Comparison of ENCODE assay signal across 26 mouse cellular contexts in genomic region chrX:52489461-52489860, GRCm38 (mm10).
"Had no signal": no experiment of that assay in that cellular context is flagged by ENCODE, and none has a peak within 500 bp of the region (broad histone marks: within the 10 kb centered on the region; RNA-seq: fewer than 3 reads in every experiment).

No protein-coding gene starts in this region.

- H3K4me3 ChIP-seq: gastrocnemius, adult 2 months; heart, adult 2 months; heart, embryonic 13.5 days; heart, embryonic 15.5 days; hindbrain, embryonic 12.5 days; kidney, embryonic 15.5 days; limb, embryonic 13.5 days; limb, embryonic 15.5 days; liver, embryonic 12.5 days had no signal

- H3K27ac ChIP-seq: gastrocnemius, adult 2 months; heart, adult 2 months; heart, embryonic 13.5 days; heart, embryonic 15.5 days; hindbrain, embryonic 12.5 days; hindbrain, embryonic 14.5 days; kidney, embryonic 15.5 days; kidney, postnatal 0 days; limb, embryonic 13.5 days; limb, embryonic 15.5 days; liver, embryonic 12.5 days had no signal

- H3K27me3 ChIP-seq: heart, embryonic 13.5 days; heart, embryonic 15.5 days; hindbrain, embryonic 12.5 days; limb, embryonic 15.5 days; liver, embryonic 12.5 days had no signal

- H3K9ac ChIP-seq: heart, embryonic 13.5 days; heart, embryonic 15.5 days; hindbrain, embryonic 12.5 days; hindbrain, embryonic 14.5 days; kidney, embryonic 15.5 days; limb, embryonic 13.5 days; limb, embryonic 15.5 days; liver, embryonic 12.5 days had no signal

- H3K9me3 ChIP-seq: heart, embryonic 13.5 days; heart, embryonic 15.5 days; hindbrain, embryonic 12.5 days; kidney, embryonic 15.5 days; limb, embryonic 13.5 days; limb, embryonic 15.5 days; liver, embryonic 12.5 days had no signal

- DNase-seq: gastrocnemius, adult 2 months; gastrocnemius, postnatal 10 days; gastrocnemius, postnatal 25 days; heart, adult 2 months; heart, postnatal 14 days; heart, postnatal 36 days; kidney, adult 11 months; kidney, adult 2 months; kidney, adult 9 months; kidney, postnatal 14 days; kidney, postnatal 36 days; layer of hippocampus, adult 9-11 months; layer of hippocampus, postnatal 36 days; left cerebral cortex, postnatal 4 days had no signal

- H3K4me2 ChIP-seq: heart, embryonic 11.5 days; heart, embryonic 13.5 days; heart, embryonic 15.5 days; hindbrain, embryonic 12.5 days; hindbrain, embryonic 14.5 days; kidney, embryonic 15.5 days; limb, embryonic 13.5 days; limb, embryonic 15.5 days; liver, embryonic 12.5 days had no signal

- ATAC-seq: hindbrain, embryonic 16.5 days; intestine, embryonic 16.5 days; liver, embryonic 12.5 days had no signal

- H3K36me3 ChIP-seq: heart, embryonic 13.5 days; heart, embryonic 15.5 days; hindbrain, embryonic 12.5 days; kidney, embryonic 15.5 days; limb, embryonic 13.5 days; limb, embryonic 15.5 days; liver, embryonic 12.5 days had no signal

- H3K4me1 ChIP-seq: heart, embryonic 13.5 days; heart, embryonic 15.5 days; hindbrain, embryonic 12.5 days; kidney, embryonic 15.5 days; limb, embryonic 13.5 days; limb, embryonic 15.5 days; liver, embryonic 12.5 days had no signal
